Mouse (Mus musculus): ENCODE measurements at regions not wholly inside any gene's neighbourhood (a gene's known extent, or its start where the extent isn't known, plus 50 kb on each side); places are given as distances from the start of the nearest gene placed in this dataset.

DNA sequence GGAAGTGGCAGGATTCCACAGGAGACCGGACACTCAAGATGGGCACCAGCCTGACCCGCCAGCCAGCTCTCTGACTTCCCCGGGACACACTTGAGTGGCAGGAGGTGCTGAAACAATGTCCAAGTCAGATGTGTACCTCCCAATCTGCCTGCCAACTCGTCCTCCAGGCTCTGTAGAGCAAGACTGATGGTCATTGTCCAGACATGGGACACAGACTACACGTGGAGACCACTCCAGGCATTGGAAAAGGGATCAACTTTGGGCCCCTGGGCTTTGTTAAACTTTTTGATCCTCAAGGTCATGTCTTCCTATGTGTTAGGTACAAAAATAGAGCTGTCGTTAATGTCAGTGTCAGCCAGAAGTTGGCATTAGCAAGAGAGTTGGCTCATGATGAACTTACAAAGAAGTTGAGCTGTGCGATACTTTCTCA is 214.6 kb downstream of the 3100002H09Rik start:
- Histone ChIP-seq H3ac (ENCODE audit: control insufficient read depth, insufficient read length, low read depth) (no peak overlapping the region), H3K27me3 (ENCODE audit: control insufficient read depth, insufficient read depth, insufficient read length) (peaks cover 10% of the 10 kb centered on the region)

DNA sequence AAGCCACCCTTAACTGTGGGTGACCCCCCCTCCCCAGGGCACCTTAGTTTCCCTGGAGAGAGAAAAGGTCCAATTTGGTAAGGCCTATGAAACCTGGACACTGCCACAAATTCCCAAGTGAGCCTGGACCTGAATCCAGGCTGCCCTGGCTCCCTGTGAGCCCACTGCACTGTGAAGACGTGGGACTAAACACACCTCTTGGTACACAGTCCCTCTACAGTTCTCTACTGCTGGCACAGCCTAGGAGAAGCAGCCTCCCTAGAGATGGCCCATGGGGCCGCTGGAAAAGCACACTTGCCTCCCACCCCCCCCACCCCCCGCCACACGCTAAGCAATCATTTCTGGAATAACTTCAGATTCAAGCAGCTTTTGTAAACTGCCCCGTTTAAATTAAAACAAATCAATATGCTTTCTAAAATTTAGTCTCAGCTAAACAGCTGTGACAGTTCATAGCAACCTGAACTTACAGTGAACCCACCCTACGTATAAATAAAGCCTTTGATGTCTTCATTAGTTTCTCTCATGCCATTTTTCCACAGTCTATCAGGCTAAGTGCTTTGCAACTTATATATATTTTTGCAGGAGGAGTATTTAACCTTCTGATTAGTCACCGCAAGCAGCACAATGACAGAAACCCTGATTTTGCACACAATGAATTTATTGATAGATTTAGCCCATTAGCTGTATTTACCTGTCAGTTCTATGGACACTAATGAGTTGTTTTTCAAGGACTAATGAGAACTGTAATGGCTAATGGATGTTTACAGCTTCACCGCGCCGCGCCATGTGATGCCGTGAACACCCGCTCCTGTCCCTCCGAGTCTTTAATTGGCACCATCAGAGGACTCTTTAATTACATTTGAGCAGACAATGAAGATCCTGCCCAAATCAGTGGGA is 215.3 kb downstream of the 3100002H09Rik start:
- Histone ChIP-seq H3K79me2 (ENCODE audit: control insufficient read depth, insufficient read depth) (no peaks in the 10 kb centered on the region), H3K79me3 (ENCODE audit: low read depth) (no peaks in the 10 kb centered on the region), H3ac (ENCODE audit: control insufficient read depth, insufficient read length, low read depth) (no peak overlapping the region), H3K27me3 (ENCODE audit: control insufficient read depth, insufficient read depth, insufficient read length) (peaks cover 10% of the 10 kb centered on the region), H3K36me3 (ENCODE audit: control insufficient read depth, insufficient read depth) (no peaks in the 10 kb centered on the region), H3K4me3 (ENCODE audit: insufficient read depth, poor library complexity, severe bottlenecking) (no peak overlapping the region)
- no peak for TF ChIP-seq MAX (IDR thresholded peaks at IDR 0.05)
- no peak for TF ChIP-seq CTCF (IDR thresholded peaks at IDR 0.05; ENCODE audit: control insufficient read depth, insufficient read depth, insufficient read length)
- no peak for TF ChIP-seq CEBPB (IDR thresholded peaks at IDR 0.05; ENCODE audit: low read depth)
- no peak for TF ChIP-seq MYOG (IDR thresholded peaks at IDR 0.05; ENCODE audit: control insufficient read depth, extremely low read depth, insufficient read length)
- TF ChIP-seq USF1 (IDR thresholded peaks at IDR 0.05; ENCODE audit: low read depth), result no peak
- no peak for TF ChIP-seq MYOD1 (IDR thresholded peaks at IDR 0.05; ENCODE audit: control insufficient read depth, insufficient read length, low read depth)
- TF ChIP-seq FOSL1 (IDR thresholded peaks at IDR 0.05; ENCODE audit: insufficient read depth, low read length, poor library complexity, severe bottlenecking), result no peak

More for the DNA sequence above, 214.6 kb downstream of the 3100002H09Rik start:
- Histone ChIP-seq H3K79me2 (ENCODE audit: control insufficient read depth, insufficient read depth) (no peaks in the 10 kb centered on the region), H3K79me3 (ENCODE audit: low read depth) (no peaks in the 10 kb centered on the region), H3K36me3 (ENCODE audit: control insufficient read depth, insufficient read depth) (no peaks in the 10 kb centered on the region), H3K4me3 (ENCODE audit: insufficient read depth, poor library complexity, severe bottlenecking) (no peak overlapping the region)
- TF ChIP-seq CTCF (IDR thresholded peaks at IDR 0.05; ENCODE audit: control insufficient read depth, insufficient read depth, insufficient read length), result no peak
- no peak for TF ChIP-seq MYOD1 (IDR thresholded peaks at IDR 0.05; ENCODE audit: control insufficient read depth, insufficient read length, low read depth)
- no peak for TF ChIP-seq USF1 (IDR thresholded peaks at IDR 0.05; ENCODE audit: low read depth)
- TF ChIP-seq FOSL1 (IDR thresholded peaks at IDR 0.05; ENCODE audit: insufficient read depth, low read length, poor library complexity, severe bottlenecking), result no peak
- TF ChIP-seq MYOG (IDR thresholded peaks at IDR 0.05; ENCODE audit: control insufficient read depth, extremely low read depth, insufficient read length), result no peak
- TF ChIP-seq CEBPB (IDR thresholded peaks at IDR 0.05; ENCODE audit: low read depth), result no peak
- no peak for TF ChIP-seq MAX (IDR thresholded peaks at IDR 0.05)

DNA sequence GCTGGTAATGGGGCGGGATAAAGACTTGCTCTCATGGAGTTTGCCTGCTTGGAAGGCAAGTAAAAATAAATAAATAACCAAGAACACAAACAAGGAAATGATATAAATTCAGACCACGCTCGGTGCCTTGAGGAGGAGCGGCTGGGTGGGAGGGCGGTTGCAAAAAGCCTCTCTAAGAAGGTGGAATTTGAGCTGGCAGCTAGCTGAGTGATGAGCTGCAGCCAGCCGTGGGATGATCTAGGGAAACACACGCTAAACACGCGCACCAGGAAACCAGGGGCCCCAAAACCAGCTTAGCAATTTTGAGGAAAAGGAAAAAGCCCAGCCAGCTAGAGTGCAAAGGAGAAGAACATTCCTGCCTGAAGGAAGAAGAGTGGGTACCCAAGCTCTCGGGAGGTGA is 217.0 kb downstream of the 3100002H09Rik start:
- peaks cover 9% of the 10 kb centered on the region for H3K27me3 ChIP-seq (ENCODE audit: control insufficient read depth, insufficient read depth, insufficient read length)

DNA sequence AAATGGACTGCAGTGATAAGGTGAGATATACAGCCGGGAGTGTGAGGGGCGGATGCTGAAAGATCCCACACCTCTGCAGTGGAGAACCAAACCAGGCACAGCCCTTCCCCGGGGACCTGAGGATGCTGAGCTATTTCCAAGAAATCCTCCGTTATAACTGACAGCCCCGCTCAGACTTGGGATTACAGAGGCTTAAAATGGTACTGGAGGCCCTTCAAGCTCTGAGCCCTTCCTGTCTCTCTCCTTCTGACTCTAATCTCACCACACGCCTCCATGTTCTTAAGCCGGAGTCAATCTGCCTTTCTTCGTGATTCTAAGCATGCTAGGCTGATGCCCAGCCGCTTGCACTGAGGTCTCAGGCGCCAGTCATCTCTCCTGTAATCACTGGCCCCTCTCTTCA is 221.5 kb downstream of the 3100002H09Rik start:
- Histone ChIP-seq H3K79me2 (ENCODE audit: control insufficient read depth, insufficient read depth) (no peaks in the 10 kb centered on the region), H3ac (ENCODE audit: control insufficient read depth, insufficient read length, low read depth) (no peak overlapping the region), H3K79me3 (ENCODE audit: low read depth) (no peaks in the 10 kb centered on the region), H3K36me3 (ENCODE audit: control insufficient read depth, insufficient read depth) (no peaks in the 10 kb centered on the region), H3K4me3 (ENCODE audit: insufficient read depth, poor library complexity, severe bottlenecking) (no peak overlapping the region), H3K27me3 (ENCODE audit: control insufficient read depth, insufficient read depth, insufficient read length) (no peaks in the 10 kb centered on the region)
- no peak for TF ChIP-seq FOSL1 (IDR thresholded peaks at IDR 0.05; ENCODE audit: insufficient read depth, low read length, poor library complexity, severe bottlenecking)
- no peak for TF ChIP-seq USF1 (IDR thresholded peaks at IDR 0.05; ENCODE audit: low read depth)

More for the DNA sequence above, 217.0 kb downstream of the 3100002H09Rik start:
- no peaks in the 10 kb centered on the region for H3K36me3 ChIP-seq (ENCODE audit: control insufficient read depth, insufficient read depth)
- H3ac ChIP-seq (ENCODE audit: control insufficient read depth, insufficient read length, low read depth), result no peak overlapping the region
- no peaks in the 10 kb centered on the region for H3K79me2 ChIP-seq (ENCODE audit: control insufficient read depth, insufficient read depth)
- no peak overlapping the region for H3K4me3 ChIP-seq (ENCODE audit: insufficient read depth, poor library complexity, severe bottlenecking)
- H3K79me3 ChIP-seq (ENCODE audit: low read depth), result no peaks in the 10 kb centered on the region
- TF ChIP-seq USF1 (IDR thresholded peaks at IDR 0.05; ENCODE audit: low read depth), result no peak
- TF ChIP-seq MYOG (IDR thresholded peaks at IDR 0.05; ENCODE audit: control insufficient read depth, extremely low read depth, insufficient read length), result no peak
- no peak for TF ChIP-seq CTCF (IDR thresholded peaks at IDR 0.05; ENCODE audit: control insufficient read depth, insufficient read depth, insufficient read length)
- TF ChIP-seq MAX (IDR thresholded peaks at IDR 0.05), result no peak
- TF ChIP-seq MYOD1 (IDR thresholded peaks at IDR 0.05; ENCODE audit: control insufficient read depth, insufficient read length, low read depth), result no peak
- no peak for TF ChIP-seq FOSL1 (IDR thresholded peaks at IDR 0.05; ENCODE audit: insufficient read depth, low read length, poor library complexity, severe bottlenecking)
- no peak for TF ChIP-seq CEBPB (IDR thresholded peaks at IDR 0.05; ENCODE audit: low read depth)

DNA sequence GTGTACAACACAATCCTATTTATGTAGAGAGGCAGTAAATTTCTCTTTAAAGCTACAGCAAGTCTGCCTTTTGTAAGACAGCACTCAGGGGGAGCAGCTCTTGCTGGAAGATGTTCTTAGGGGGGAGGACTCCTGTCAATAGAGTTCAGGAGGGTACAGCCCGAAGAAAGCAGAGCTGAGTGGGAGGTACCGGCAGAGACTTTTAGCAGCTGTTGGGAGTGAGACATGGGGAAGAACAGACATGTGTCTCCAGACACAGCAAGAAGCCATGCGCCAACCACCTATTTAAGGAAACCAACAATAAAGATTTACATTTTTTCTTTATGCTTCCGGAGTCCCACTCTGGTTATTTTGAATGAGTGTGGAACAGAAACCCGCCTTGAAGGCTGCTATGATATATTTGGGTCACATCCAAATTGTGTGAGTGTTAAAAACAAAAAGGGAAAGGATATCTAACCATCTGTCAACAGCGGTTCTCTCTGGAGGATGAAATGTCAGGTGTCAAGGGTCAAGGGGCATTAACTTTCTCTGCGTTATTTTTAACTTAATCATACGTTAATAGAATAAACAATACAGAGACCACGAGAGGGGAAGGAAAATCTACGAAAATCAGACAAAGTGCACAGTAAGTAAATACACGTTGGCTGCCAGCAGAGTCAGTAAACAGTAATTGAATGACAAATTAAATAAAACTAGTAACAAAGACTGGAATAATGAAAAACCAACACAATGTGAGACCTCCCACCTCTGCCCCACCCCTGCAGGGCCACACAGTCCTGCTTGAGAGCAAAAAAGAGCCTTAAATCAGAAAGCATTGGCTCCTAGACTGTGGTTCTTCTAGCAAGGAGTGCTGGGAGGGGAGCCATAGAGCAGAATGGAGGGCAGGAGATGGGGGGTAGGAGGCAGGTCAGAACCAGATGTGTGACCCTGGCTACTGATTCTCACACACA is 225.2 kb downstream of the 3100002H09Rik start:
- no peaks in the 10 kb centered on the region for H3K79me3 ChIP-seq (ENCODE audit: low read depth)
- no peaks in the 10 kb centered on the region for H3K27me3 ChIP-seq (ENCODE audit: control insufficient read depth, insufficient read depth, insufficient read length)
- TF ChIP-seq CEBPB (IDR thresholded peaks at IDR 0.05; ENCODE audit: low read depth), result no peak
- no peak for TF ChIP-seq MAX (IDR thresholded peaks at IDR 0.05)
- TF ChIP-seq MYOG (IDR thresholded peaks at IDR 0.05; ENCODE audit: control insufficient read depth, extremely low read depth, insufficient read length), result no peak
- TF ChIP-seq FOSL1 (IDR thresholded peaks at IDR 0.05; ENCODE audit: insufficient read depth, low read length, poor library complexity, severe bottlenecking), result no peak
- no peak for TF ChIP-seq USF1 (IDR thresholded peaks at IDR 0.05; ENCODE audit: low read depth)
- no peak for TF ChIP-seq CTCF (IDR thresholded peaks at IDR 0.05; ENCODE audit: control insufficient read depth, insufficient read depth, insufficient read length)
- no peak for TF ChIP-seq MYOD1 (IDR thresholded peaks at IDR 0.05; ENCODE audit: control insufficient read depth, insufficient read length, low read depth)
- H3K4me3 ChIP-seq (ENCODE audit: insufficient read depth, poor library complexity, severe bottlenecking), result no peak overlapping the region
- H3ac ChIP-seq (ENCODE audit: control insufficient read depth, insufficient read length, low read depth), result no peak overlapping the region
- no peaks in the 10 kb centered on the region for H3K36me3 ChIP-seq (ENCODE audit: control insufficient read depth, insufficient read depth)
- no peaks in the 10 kb centered on the region for H3K79me2 ChIP-seq (ENCODE audit: control insufficient read depth, insufficient read depth)

Measured in C2C12 (cell line).